Mouse (Mus musculus) erythroid progenitor cell, adult 5-6 weeks (primary cell): Measurements from ENCODE around the gene AU022252. TPM values are rescaled to one million over a fixed set of nuclear protein-coding genes. Genes with fewer than 3 reads are reported as not detected.

Experiments
- total RNA-seq, 2 experiments: library from RNA; stranded (forward) in 1 of 2; stranded (reverse) in 1 of 2; fragments of 150-400 nt in 1 of 2; fragments of 186-747, 209-891 nt in 1 of 2; gene quantifications; 2 replicates each; pipeline versions ENCODE4 v1.2.3 to v1.2.4; 2015 to 2017; ENCODE audit warnings: low replicate concordance in 2 of 2

The AU022252 gene
- total RNA-seq, 2 experiments from 2014 or later = 2.1 to 2.5 TPM

Other genes with a start within 250 kb of the AU022252 start
- 1.1 and 5.4 TPM in 2 replicates for gene Slc2a1, start 124.0 kb downstream of the AU022252 start, total RNA-seq (2015; ENCODE audit: low replicate concordance)
- gene Slc2a1, start 124.0 kb downstream of the AU022252 start, total RNA-seq (2017; ENCODE audit: low replicate concordance) = 1.0 TPM in 1 of 2 replicates, not detected in the other
- 2.2 and 4.6 TPM in 2 replicates for gene Zfp691, start 58.5 kb downstream of the AU022252 start, total RNA-seq (2015; ENCODE audit: low replicate concordance)
- 2.2 and 8.5 TPM in 2 replicates for gene Zfp691, start 58.5 kb downstream of the AU022252 start, total RNA-seq (2017; ENCODE audit: low replicate concordance)
- gene Ermap, start 42.7 kb downstream of the AU022252 start, total RNA-seq (2015; ENCODE audit: low replicate concordance) = 1,144 and 1,272 TPM in 2 replicates
- gene Ermap, start 42.7 kb downstream of the AU022252 start, total RNA-seq (2017; ENCODE audit: low replicate concordance) = 1,113 and 1,126 TPM in 2 replicates
- gene Svbp, start 37.4 kb downstream of the AU022252 start, total RNA-seq (2015; ENCODE audit: low replicate concordance) = 110 and 114 TPM in 2 replicates
- 171 and 238 TPM in 2 replicates for gene Svbp, start 37.4 kb downstream of the AU022252 start, total RNA-seq (2017; ENCODE audit: low replicate concordance)
- gene Tmem269, start 14.5 kb downstream of the AU022252 start, total RNA-seq (2015; ENCODE audit: low replicate concordance) = 2.5 TPM in 1 of 2 replicates, not detected in the other
- gene Tmem269, start 14.5 kb downstream of the AU022252 start, total RNA-seq (2017; ENCODE audit: low replicate concordance) = not detected in 2 replicates
- 0.42 TPM in 1 of 2 replicates, not detected in the other for gene P3h1, start 203 bp upstream of the AU022252 start, total RNA-seq (2015; ENCODE audit: low replicate concordance)
- 1.8 and 5.6 TPM in 2 replicates for gene P3h1, start 203 bp upstream of the AU022252 start, total RNA-seq (2017; ENCODE audit: low replicate concordance)
- not detected in 2 replicates for gene Cldn19, start 22.7 kb upstream of the AU022252 start, total RNA-seq (2015; ENCODE audit: low replicate concordance)
- gene Cldn19, start 22.7 kb upstream of the AU022252 start, total RNA-seq (2017; ENCODE audit: low replicate concordance) = not detected in 2 replicates
- gene Ybx1, start 61.9 kb upstream of the AU022252 start, total RNA-seq (2015; ENCODE audit: low replicate concordance) = 250 and 267 TPM in 2 replicates
- 172 and 193 TPM in 2 replicates for gene Ybx1, start 61.9 kb upstream of the AU022252 start, total RNA-seq (2017; ENCODE audit: low replicate concordance)
- 59.5 and 78.9 TPM in 2 replicates for gene Ppih, start 87.8 kb upstream of the AU022252 start, total RNA-seq (2015; ENCODE audit: low replicate concordance)
- gene Ppih, start 87.8 kb upstream of the AU022252 start, total RNA-seq (2017; ENCODE audit: low replicate concordance) = 19.3 and 43.4 TPM in 2 replicates
- not detected in 2 replicates for gene Ccdc30, start 182.8 kb upstream of the AU022252 start, total RNA-seq (2015; ENCODE audit: low replicate concordance)
- gene Ccdc30, start 182.8 kb upstream of the AU022252 start, total RNA-seq (2017; ENCODE audit: low replicate concordance) = not detected in 2 replicates
- gene Ppcs, start 189.7 kb upstream of the AU022252 start, total RNA-seq (2015; ENCODE audit: low replicate concordance) = 10.9 and 23.4 TPM in 2 replicates
- gene Ppcs, start 189.7 kb upstream of the AU022252 start, total RNA-seq (2017; ENCODE audit: low replicate concordance) = 5.3 and 17.2 TPM in 2 replicates
- 3.4 TPM in 1 of 2 replicates, not detected in the other for gene Zmynd12, start 190.1 kb upstream of the AU022252 start, total RNA-seq (2015; ENCODE audit: low replicate concordance)
- not detected in 2 replicates for gene Zmynd12, start 190.1 kb upstream of the AU022252 start, total RNA-seq (2017; ENCODE audit: low replicate concordance)